Mouse (Mus musculus) spleen, embryonic (tissue): Measurements from ENCODE around the gene Gdpgp1.

Source experiments
- CTCF ChIA-PET: fragments of 350-600 bp; sonication (Branson Sonifier 250); formaldehyde crosslinking; loops from one replicate; lab custom pipeline; 2022; lab: Charles Lee

Gdpgp1 gene

DNA sequence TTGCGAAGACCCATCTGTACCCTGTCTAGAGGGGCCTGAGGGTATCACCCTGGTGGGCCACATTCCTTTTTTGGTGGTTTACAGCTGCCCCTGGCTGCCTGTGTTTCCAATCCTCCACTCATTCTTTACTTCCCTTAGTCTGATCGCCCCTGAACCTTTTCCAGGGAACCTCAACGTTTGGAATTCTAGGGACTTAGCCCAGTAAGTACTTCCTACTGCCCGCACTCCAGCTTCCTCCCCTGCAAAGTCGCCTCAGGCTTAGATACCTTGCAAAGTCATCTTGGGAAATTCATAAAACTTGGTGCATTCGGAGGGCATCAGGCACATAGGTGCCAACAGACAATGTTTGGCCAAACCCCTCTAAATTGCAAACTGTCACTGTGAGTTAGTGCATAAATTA lies 33.4 kb upstream of the Gdpgp1 start:
- CTCF ChIA-PET: interaction anchor here (0.8 to 1.3 kb wide), 2 partner anchors 10 to 12 kb away, joined by 4 read pairs; no protein-coding TSS in a partner anchor

DNA sequence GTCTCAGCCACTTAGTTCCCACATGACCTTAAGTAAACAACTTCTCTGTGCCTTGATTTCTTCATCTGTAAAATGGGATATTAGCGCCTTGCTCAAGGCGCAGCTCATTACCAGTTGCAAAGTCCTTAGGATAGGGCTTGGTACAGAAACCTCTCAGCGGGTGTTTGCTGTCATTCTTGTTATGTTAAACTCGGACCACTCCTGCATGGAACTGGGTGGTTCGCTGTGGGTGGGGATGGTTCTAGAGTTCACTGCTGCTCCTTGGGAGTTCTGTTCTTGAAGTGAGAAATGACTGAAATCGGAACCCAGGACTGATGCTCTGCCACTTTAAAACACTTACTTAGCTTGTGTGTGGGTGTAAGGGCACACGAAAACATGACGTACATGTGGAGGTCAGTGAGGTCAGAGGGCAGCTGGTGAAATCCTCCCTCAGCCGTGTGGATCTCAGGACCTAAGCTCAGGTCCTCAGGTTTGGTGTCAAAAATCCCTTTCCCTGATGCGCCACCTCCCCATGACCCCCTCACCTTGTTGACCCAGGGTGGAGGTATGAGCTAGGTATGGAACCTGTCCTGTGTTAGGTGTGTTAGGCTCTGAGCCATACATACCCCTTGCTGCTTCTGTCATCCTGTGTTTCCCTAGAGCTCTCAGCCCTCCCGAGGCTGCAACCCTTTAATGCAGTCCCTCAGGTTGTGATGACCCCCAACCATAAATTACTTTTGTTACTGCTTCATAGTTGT lies 32.6 kb upstream of the Gdpgp1 start:
- CTCF ChIA-PET: interaction anchor here (0.7 to 1.3 kb wide), 3 partner anchors 9 to 33 kb away, joined by 3 to 4 read pairs (median 4); partner anchors contain the start of genes Cib1 and Gdpgp1

DNA sequence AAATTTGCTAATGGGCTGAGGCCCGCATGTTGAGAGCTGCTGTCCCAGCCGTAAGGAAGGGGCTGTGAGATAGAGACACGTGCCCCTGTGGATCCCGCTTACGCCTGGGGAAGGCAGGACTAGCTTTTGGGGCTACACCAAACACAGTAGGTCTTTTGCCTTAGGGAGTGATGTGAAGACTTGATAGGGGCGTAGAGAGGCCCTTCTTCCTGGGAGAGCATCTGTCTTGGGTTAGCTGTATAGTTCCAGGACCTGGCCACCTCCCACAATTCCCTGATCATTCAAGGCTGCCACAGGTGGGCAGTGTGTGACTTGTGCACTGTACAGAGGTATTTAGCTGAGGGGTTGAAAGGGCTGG lies 32.1 kb upstream of the Gdpgp1 start:
- CTCF ChIA-PET: interaction anchor here (0.7 to 1.3 kb wide), 4 partner anchors 9 to 173 kb away, joined by 3 to 4 read pairs (median 3); partner anchors contain the start of genes Cib1 and Gdpgp1

DNA sequence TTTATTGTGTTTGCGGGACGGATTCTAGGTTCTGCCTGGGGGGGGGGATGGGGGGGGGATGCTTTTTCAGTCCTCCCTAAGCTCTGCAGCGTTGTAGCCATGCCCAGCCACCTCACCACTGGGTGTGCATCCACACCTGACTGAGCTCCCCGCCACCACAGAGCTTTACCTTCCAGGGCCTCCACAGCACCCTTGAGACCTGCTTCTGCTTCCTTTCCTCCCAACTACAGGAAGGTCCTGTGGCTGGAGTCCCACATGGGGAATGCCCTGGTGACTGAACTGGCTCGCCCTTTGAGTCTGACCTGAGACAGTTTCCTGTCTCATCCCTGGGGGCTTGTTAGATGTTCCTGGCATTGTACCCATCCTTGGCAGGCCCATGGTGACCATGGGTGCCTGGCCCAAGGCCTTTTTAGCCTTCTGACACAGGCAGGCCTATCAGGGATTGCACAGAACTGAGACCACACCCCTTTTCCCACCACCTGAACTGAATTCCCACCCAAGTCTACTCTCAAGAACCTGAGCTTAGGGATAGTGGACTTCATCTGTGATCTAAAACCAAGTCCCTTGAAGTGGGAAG lies 31.6 kb upstream of the Gdpgp1 start:
- CTCF ChIA-PET: interaction anchor here (0.8 to 1.0 kb wide), 3 partner anchors 13 to 172 kb away, joined by 3 read pairs; no protein-coding TSS in a partner anchor

DNA sequence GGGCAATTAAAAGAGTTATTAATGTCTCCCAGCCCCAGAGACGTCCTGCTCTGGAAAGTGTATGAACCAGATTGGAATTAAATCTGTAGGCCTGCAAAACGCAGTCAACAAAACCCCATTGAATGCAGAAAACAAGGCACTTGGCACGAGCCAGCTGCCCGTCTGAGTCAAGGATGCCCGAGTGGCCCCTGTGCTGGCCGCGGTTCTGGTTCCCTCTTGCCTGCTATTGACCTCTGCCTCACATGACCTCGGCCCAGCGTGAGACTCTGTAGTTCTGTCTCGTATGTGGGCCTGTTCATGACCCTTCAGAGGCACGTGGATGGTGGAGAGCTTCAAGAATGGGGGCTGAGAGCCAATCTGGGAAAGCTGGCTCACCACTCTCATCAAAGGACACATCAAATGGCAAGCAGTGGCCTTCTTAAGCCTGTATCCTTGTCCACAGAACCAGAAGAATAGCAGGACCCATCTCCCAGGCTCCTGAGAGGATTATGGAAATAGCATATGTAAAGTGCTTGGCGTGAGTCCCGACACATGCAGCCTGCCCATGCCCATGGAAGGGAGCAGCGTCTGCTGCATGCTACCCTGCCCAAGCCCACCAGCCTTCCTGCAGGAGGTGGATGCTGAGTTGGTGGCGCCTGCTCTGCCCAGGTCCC lies 30.7 kb upstream of the Gdpgp1 start:
- CTCF ChIA-PET: interaction anchor here (0.6 to 0.9 kb wide), 3 partner anchors 9 to 61 kb away, joined by 3 read pairs; no protein-coding TSS in a partner anchor

DNA sequence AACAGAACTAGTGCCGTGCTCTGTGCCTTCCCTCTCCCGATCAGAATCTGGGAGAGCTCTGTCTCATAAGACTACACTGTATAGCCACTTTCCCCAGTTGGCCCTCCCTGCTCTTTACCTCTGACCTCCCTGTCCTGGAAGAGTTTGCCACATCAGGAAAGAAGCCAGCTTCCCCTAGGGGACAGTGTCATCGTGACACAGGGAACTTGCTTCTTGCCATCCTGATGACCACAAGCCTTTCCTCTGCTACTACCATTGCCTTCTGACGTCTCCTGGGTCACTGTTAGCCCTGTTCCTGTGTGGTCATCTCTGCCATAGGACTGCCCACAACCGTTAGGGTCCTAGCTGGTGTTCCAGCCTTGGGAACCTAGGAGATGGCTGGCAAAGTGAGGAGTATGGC lies 29.7 kb upstream of the Gdpgp1 start:
- CTCF ChIA-PET: interaction anchor here (0.6 to 0.9 kb wide), 4 partner anchors 8 to 88 kb away, joined by 3 read pairs; partner anchors contain the start of gene Idh2

DNA sequence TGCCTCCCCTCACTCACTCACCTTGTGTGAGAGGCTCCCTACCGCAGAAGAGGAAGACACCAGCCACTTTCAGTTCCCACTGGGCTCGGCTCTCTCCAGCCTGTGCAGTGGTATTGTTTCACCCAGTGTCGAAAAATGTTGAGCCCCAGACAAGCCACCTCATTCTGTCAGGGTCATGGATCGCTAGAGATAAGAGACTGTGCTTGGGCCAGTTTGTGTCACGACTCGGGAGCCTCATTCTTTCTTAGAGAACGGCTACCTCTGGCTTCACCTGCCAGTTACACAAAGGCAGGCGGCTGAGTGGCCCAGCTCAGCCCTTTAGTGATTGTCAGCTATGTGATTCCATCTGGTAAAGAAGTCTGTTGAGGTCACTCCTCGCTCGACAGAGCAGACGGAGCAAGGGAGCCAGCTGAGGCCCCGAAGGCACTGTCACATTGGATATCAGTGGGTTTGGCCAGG lies 29.0 kb upstream of the Gdpgp1 start:
- CTCF ChIA-PET: no interaction called here

DNA sequence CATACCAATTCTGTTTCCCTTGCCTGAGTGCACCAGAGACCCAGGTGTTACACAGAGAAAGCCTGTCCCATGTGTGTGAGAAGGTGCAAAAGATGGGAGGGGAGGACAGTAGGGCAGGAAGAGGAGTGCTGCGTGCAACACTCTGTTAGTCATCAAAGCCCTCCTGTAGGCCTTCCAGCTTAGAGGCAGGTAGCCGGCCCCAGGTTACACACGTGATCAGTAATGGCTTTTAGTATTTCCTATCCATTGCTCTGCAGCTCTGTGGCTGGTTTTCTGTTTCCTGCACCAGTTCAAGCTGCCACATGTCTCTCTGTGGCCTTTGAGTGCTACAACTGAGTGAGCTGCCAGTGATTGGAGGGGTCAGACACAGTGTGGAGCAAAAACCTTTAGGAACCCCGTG lies 28.3 kb upstream of the Gdpgp1 start:
- CTCF ChIA-PET: no interaction called here

DNA sequence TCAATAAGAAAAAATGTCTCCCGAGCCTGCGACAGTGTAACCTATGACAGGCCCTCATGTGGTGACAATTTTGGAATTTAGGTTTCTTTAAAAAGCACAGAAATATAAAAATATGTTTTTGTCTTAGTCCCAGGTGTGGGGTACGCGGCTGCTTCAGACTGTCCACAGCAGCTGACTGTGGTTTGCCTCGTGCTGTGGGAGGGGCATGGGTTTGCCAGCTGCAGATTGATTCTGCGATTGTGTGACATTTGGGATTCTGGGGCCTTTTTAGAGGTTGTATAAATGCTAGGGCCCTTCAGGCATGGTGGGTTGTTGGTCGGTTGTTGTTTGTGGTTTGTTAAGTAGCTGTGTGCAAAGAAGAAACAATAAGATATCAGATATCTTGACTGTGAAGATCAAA lies 27.7 kb upstream of the Gdpgp1 start:
- CTCF ChIA-PET: no interaction called here

DNA sequence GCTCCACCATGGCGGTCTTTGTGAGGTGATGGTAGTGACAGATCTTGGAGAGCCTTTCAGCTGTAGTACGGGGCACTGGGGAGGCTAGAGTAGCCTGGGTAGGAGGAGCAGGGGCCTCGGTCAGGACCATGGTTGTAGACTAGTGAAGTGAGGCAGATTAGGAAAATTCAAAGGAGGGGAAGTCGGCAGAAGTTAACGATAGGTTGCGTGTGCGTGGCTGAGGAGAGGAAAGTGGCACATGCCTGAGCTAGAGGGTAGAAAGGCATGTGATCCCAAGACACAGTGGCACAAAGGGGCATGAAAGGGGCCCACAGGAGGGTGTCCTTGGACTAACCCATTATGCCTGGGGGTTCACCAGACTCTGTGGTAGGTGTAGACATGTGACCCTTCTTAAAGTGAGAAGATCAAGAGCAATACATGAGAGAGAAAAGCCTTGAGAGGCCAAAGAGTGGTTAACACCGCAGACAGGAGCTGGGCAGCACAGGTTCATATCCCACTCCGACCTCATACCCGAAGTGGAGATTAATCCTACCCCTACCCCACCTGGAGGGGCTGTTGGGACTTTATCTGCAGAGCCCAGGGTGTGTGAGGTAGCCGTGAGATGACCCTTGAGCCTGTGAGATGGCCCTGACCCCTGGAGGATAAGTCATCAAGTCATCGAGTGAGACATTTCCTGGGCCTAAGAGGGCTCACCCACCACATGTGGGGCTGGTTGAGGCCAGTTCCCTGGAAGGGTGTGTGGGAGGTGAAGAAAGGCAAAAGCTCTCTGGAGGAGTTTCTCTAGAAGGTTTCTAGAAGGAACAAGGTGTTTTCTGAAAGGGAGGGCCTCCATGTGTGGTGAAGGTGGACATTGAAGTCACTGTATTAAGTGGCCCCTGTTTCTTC lies 26.7 kb upstream of the Gdpgp1 start:
- CTCF ChIA-PET: interaction anchor here (1.0 kb wide), 1 partner anchor 64 kb away, joined by 3 read pairs; no protein-coding TSS in a partner anchor

DNA sequence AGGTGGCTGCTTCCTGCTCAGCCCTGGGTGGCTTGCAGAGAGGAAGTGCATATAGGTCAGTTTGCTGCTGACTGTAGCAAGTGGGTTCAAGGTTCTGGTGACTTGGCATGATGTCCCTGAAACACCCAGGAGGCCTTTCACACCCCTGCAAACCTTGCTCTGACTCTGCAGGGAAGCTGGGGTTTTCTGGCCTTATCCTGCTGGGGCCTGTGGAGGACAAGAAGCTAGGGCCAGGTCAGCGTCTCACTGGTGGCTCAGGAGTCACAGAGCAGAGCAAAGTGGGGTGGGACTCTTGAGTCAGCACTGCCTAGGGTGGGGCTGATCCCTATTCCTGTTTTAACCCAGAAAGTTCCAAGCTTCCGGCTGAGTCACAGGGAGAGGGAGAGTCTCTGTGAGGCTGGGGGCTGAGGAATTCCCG lies 25.3 kb upstream of the Gdpgp1 start:
- CTCF ChIA-PET: interaction anchor here (0.7 kb wide), 1 partner anchor 66 kb away, joined by 3 read pairs; no protein-coding TSS in a partner anchor

DNA sequence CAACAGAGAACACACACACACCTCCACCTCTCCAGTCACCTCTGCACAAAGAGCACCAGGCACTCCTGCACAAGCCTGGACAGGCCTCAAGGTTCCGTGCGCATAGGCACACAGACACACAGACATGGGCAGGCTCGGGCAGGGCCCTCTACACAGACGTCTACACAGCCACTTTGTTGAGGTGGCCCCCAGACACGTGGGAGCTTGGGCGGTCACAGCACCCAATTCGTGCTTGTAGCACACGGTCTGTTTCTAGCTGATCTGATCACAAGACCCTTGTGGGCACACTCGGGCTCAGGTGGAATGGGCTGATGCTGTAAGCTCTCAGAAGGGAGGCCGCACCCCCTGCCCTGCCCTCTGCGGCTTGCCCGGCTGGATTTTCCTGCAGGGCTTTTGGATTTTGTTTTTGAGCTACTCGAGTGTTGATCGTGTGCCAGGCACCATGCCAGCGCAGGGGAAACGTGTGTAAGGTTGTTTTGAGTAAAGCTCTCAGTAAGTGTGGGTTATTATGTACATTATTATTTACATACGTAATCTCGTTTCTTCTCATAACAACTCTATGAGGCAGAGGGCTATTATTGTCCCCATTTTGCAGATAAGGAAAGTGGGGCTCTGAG lies 24.5 kb upstream of the Gdpgp1 start:
- CTCF ChIA-PET: interaction anchor here (0.6 to 0.7 kb wide), 2 partner anchors 31 to 67 kb away, joined by 3 to 11 read pairs; no protein-coding TSS in a partner anchor

DNA sequence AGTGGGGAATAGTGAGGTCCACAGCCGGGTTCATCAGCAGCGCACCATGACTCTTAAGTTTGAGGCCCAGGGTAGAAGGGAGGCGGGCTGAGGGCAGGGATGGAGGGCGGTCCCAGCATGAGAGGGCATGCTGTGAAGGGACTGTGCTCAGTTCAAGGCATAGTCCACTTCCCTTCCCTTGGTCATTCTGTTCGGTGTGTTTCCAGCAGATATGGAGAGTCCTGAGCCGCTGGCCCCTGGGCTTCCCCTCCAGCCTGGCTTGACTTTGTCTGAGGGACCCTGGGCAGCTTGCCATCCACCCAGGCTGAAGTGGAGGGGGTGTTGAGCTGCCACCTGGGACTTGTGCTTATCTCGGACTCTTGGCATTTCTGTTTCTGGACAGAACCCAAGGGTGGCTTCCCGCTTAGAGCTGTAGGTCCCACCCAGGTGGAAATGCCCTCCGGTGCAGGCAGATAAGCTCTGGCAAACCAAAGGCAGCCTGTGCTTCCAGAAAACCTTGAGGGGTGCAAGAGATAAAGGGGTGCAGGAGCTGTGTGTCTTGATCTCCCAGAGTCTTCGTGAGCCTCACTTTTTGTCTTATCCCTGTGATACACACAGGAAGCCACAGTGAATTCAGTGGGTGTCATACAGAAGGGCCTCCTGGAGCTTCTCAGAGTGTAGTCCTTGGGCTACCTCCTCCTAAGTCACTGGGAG lies 23.8 kb upstream of the Gdpgp1 start:
- CTCF ChIA-PET: interaction anchor here (0.6 to 1.4 kb wide), 2 partner anchors 9 to 32 kb away, joined by 4 to 11 read pairs; no protein-coding TSS in a partner anchor

DNA sequence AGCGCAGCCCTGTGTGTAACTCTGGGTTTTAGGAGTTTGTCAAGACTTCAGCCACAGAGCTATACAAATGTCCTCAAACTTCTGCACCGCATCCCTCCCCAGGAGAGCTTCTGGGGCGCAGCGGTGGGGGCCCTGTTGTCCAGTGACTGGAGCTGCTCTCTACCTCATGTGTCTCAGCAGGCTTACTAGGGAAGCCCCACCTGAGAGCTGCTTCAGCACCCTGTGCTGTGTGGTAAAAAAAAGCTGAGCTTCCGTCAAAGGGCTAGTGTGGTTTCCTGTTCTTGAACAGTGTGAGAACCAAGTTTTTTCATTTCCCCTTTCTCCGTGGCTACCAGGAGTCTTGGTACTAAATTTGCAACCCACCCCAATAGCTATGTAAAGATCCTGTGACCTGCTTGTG lies 23.0 kb upstream of the Gdpgp1 start:
- CTCF ChIA-PET: interaction anchor here (0.7 to 1.4 kb wide), 2 partner anchors 10 to 69 kb away, joined by 3 to 4 read pairs; no protein-coding TSS in a partner anchor

DNA sequence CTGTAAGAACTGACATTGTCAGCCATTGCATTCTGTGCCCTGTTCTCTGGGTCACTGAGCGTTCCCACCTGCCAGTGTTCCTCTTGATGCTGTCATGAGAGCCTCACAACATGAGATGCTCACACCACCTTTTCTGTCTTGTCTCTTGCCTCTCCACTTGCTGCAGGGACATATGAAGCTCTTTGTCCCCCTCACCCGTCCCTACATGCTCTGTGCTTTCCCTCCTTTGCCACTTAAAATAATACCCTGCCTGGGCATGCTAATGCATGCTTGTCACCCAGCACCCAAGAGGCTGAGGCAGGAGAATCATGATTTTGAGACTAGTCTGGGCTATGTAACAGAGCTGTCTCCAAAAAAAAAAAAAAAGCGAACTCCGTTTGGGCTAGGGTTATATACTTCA lies 21.7 kb upstream of the Gdpgp1 start:
- CTCF ChIA-PET: interaction anchor here (0.7 to 2.1 kb wide), 2 partner anchors 8 to 19 kb away, joined by 3 to 8 read pairs; no protein-coding TSS in a partner anchor

DNA sequence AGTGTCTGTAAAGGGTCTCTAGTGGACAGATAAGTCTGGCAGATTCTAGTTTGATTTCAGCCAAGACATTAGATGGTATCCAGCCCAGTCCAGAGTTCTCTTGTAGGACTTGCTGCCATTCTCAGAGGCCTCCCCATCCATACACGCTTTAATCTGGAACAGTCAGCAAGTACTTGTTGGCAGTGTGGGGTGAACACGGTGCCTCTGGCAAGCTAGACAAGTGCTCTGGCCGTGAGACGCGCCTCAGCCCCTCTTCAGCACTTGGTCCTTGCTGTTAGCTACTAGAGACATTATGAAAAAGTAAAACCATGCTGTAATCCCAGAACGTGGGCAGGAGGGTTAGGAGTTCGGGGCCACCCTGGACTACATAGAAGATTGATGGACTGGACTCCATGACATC lies 19.1 kb upstream of the Gdpgp1 start:
- CTCF ChIA-PET: interaction anchor here (0.7 kb wide), 1 partner anchor 20 kb away, joined by 4 read pairs; no protein-coding TSS in a partner anchor

DNA sequence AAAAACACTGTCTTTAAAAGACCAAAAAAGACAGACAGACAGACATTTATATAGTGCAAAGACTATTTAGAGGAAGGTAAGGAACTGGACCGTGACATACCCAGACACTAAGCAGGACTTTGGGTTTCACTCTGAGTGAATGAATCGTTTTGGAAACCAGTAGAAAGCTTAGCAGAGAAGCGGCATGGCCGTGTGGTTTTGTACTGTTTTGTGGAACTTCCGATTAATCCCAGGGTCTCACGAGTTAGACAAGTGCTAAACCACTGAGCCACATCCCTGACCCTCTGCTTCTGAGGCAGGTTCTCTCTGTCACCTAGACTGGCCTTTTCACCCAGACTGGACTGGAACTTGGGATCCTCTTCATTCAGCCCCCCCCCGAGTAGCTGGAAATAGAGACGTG lies 18.2 kb upstream of the Gdpgp1 start:
- CTCF ChIA-PET: interaction anchor here (0.6 to 1.5 kb wide), 7 partner anchors 13 to 106 kb away, joined by 3 to 9 read pairs (median 3); no protein-coding TSS in a partner anchor

DNA sequence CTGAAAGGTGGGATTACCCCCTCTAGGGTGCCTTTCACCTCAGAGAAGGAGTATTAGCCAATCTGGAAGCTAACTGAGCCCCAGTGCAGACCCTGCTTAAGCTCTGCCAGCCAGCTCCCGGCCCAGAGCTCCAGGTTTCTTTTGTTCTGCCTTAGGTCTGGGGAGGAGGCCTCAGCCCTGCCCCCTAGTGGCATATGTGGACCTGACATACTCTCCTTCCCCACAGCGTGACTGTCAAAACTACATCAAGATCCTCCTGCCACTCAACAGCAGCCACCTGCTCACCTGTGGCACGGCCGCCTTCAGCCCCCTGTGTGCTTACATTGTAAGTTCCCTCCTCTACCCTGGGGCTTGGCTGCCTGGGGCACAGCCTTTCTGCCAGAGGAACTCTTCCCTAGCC lies 17.3 kb upstream of the Gdpgp1 start:
- CTCF ChIA-PET: interaction anchor here (0.5 to 1.5 kb wide), 3 partner anchors 13 to 139 kb away, joined by 3 read pairs; no protein-coding TSS in a partner anchor

DNA sequence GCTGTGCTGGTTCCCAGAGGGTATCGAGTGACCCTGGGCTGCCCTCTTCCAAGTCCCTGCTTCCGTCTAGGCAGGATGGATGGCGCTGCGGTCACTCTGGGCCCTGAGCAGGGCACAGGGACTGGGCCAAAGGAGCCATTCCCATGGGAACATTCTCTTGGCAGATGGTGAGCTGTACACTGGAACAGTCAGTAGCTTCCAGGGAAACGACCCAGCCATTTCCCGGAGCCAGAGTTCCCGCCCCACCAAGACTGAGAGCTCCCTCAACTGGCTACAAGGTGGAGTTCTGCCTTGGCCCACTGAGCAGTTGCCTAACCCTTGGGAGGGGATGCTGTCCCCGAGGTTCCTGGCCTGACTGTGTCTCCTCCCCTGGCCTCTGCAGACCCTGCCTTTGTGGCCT lies 16.1 kb upstream of the Gdpgp1 start:
- CTCF ChIA-PET: interaction anchor here (0.6 kb wide), 1 partner anchor 365 kb away, joined by 3 read pairs; no protein-coding TSS in a partner anchor
